Mouse (Mus musculus) thymus, postnatal 25 days (tissue): Measurements from ENCODE around the gene Kmt2d.

Experiments used
- DNase-seq: peaks from one replicate; pipeline ENCODE4 v3.0.0; 2022

The Kmt2d gene

DNA sequence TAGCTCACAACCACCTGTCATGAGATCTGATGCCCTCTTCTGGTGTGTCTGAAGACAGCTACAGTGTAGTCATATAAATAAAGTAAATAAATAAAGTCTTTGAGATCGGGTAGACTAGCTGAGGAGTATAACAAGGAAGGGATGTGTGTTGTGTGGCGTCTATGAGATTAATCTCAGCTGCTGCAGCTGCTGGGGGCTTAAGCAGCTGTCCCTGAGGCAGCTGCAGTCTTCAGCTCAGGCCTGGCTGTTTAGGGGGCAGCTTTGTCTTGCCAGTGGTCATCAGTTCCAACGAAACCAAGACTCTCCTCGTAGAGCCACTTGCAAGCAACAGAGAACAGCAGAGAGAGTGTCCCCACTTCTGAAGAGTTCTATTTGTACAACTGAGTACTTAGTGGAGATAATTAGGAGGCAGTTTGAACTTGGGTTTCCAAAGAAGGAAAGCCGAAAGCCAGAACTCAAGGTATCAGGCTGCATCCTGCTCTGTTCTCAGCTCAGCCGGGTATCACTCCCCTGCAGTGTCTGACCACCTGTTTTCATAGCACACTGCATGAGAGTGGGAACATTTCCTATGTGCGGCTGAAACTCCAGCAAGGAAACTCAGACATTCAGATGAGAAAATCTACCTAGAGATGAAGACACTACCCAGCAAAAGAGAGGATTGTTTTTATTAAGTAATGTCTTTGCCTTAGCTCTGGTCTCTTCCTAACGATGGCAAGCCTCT is 15.8 kb upstream of the Kmt2d start:
- no peak for DNase-seq

DNA sequence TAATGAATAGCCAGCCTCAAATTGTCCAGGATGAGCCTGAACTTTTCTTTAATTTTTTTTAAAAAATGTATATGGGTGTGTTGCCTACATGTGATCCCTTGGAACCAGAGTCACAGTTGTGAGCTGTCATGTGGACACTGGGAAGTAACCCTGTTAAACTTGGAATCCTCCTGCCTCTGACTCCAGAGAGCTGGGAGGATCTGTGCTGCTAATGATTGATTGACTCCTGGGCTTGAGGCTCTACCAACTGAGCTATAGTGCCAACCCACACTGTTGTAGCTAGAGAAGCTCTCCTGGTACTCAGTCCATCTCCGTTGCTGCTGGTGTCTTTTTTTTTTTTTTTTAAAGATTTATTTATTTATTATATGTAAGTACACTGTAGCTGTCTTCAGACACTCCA is 13.1 kb upstream of the Kmt2d start:
- DNase-seq = no peak

DNA sequence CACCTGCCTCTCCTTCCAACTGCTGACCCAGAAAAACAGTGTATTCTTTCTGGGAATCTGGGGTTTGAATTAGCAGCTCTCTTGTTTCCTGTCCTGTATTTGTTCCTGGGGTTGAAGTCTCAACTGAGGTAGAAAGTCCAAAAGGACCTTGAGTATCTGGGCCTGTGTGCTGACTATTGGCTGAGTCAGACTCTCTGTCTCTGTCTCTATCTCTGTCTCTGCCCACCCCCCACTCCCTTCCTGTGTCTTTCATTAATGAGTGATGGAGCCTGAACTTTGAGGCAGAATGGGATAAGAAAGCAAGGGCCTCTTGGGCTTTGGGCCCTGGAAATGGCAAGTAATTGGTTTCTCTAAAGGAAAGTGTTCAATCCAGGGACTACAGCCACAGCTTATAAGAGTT is 12.7 kb upstream of the Kmt2d start:
- no peak for DNase-seq

DNA sequence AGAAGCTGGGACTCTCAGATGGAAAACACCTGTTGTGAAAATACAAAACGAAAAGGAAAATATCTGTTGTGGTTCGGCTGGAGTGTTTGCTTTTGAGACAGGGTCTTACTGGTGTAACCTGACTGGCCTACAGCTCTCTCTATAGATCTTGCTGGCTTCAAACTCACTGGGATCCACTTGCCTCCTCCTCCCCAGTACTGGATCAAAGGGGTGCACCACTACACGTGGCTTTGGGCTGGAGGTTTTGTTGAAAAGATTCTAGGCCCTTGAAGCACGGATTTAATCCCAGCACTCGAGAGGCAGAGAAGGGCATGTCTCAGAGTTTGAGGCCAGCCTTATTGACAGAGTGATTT is 10.6 kb upstream of the Kmt2d start:
- no peak for DNase-seq

DNA sequence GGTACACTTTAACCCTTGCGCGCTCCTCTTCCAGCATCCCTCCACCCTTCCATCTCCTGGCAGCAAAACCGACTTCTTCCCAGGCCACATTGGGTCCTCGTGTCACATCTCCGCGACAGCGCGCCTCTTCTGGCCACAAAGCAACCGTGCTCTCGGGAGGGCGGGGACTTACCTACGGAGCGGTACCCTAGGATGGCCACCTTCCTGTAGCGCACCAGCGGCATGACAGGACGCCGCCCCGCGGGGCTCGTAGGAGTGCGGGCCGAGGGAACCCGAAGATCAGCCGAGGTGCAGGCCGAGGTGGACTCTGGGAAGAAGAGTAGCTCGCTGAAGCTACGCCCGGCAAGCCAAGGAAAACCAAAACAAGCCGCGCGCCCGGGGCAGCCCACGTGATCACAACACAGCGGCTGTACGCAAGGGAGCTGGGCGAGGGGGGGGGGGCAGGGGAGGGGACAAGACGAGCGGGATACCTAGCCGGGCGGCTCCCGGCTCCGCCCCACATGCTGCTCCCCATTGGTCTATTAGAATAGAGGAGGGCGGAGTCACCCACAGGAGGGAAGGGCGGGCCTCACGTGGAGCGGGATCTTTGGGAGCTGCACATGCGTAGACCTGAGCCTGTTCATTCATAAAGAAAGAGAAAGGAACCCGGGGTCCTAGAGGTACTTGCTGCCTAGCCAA is 10.1 kb upstream of the Kmt2d start:
- DNase-seq = peak; percentile 92

DNA sequence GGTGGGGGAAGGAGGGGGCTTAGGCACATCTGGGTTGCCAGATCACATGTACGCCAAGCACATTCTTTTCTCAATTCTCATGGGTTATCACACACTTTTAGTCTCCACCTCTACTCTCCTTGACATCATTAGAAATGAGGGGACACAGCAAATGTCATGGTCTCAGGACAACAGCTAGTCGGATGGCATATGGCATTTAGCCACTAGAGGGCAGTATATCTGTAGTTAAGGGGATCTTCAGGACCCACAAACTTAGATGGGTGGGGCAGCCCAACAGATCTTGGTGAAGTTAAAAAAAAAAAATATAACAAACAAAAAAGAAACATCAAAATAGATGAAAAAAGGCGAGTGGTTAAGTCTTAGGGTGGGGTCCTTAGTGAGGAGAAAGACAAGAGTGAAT is 6.3 kb upstream of the Kmt2d start:
- DNase-seq = peak; percentile 67

DNA sequence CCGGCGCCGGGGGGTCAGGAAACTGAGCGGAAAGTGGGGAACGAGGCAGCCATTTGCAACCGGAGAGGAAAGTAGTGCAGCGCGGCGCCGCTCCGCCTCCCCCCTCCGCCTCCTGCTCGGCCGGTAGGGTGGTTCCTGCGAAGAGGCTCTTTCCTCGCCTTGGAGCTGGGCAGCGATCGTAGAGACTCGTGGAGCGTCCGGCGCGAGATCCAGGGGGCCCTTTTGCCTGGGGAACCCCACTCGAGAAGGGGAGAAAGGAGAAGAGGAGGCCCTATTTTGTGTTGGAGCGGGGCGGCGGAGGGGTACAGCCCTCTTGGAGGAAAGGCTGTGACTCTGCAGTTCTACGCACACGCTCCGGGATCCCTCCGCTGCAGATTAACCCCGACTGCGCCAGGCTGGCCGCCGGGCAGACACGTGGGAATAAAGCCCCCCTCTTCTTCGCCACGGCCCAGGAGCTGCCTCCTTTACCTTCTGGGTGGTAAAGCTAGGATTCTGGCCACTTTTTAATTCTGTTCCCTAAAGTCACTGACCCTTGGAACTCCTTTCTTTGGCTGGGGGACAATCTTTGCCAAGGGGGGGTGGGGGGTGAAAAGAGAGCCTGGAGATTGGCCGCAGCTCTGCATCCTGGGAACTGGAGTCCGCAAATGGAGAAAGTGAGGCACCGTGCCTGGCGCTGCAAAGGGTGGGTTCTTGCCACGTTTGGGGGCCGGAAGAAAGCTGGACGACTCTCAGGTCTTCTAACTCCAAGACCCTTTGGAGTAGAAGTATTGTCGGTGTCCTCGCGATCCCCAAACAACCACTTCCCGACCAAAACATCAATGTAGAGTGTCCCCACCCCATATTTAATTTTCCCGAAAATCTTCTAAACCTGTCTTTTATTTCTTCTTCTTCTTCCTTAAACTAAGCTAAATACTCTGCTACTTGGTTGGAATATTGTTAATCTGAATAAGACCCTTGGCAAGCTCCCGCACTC is 1.2 kb upstream of the Kmt2d start:
- DNase-seq = peak; percentile 93

DNA sequence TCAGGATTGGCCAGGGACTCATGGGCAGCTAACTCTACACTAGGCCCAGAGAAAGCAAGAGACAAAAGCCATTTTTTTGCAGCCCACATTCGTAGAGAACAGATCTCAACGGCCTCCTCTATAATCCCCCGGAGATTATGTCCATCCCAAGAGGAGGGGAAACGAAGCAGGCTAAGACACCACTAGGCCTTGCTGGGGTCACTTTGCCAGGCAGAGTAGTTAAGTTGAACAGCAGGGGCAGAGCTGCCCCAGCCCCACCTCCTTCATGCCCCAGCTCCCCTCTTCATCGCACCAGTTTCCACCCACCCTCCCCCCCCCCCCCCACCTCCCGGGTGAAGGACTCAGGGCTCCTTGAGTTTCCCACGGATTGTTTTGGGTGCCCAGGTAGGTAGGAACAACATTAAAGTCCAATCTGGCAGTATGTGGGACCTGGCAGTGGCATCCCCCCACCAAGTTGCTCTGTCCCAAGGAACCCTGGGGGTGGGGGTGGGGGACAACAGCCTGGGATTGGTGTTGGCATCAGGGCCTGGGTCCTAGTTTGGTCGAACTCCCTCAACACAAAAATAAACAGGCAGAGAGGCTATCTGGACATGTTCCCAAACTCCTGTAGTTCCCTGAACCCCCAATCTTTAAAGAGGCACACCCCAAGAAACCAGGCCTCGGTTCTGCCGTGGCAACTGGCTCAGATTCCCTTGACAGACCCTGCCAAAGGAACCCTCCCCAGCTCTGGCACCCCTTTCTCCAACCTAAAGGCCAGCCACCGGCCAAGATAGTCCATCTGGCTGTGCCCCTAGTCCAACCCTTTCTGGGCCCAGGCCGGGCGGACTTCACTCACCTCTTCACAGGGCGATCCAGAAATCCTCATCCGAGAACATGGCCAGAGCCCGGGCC is 580 bp downstream of the Kmt2d start:
- DNase-seq = peak; percentile 34

DNA sequence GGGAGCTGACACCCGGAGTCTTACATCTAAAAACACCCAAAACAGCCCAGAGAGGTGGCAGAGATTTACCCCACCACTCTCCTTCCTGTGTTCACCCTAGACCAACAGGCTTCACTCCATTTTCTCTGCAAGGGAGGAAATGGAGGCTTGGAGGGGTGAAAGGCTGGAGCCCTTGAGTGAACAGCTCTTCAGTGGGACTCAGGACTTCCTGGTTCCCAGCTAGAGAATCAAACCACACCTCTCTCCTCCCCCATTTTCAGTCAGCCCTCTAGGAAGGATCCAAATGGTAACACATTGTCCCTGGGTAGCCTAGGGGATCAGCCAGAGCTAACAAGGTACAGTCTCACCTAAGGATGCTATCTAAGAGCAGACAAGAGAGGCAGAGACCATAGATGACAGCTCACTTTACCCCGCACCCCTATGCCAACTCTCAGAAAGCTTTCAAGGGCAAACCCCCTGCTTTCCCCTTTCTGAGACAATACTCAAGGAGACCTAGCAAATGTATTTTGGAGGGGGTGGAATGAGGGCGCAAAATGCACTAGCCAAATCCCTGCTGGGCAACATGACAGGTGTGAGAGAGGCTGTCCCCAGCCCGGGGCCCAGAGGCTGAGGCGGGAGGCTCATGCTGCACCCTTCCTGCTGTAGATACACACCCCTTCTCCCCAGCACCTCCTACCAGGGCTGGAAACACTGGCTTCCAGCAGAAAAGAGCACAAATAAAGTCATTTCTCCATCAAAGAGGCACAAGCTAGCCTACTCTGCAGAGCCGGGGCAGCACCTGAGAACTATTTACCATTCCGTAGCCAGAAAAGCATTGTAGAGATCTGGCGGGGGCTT is 1.4 kb downstream of the Kmt2d start:
- peak; percentile 35 for DNase-seq

GRCm38 (mm10) chr15:98868346-98869063 is 2.5 kb downstream of the Kmt2d start:
- no peak for DNase-seq

DNA sequence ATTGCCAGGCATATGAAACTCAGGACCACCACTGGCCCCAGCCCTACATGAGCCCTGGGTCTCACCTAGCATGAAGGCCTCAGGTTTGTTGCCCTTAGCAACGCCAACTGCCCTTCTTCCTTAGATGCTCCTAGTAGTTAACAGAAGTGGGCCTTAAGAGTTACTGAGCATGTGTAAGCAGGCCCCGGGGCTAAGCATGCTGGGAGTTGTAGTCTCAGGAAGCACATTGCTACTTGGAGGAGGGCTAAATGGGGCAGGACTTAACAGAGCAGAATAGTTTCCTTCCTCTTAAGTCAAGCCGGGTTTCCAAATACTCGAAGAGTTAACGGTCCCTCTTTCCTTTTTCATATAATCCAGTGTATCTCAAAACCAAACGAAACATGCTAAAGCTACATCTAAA is 3.7 kb downstream of the Kmt2d start:
- peak; percentile 64 for DNase-seq

DNA sequence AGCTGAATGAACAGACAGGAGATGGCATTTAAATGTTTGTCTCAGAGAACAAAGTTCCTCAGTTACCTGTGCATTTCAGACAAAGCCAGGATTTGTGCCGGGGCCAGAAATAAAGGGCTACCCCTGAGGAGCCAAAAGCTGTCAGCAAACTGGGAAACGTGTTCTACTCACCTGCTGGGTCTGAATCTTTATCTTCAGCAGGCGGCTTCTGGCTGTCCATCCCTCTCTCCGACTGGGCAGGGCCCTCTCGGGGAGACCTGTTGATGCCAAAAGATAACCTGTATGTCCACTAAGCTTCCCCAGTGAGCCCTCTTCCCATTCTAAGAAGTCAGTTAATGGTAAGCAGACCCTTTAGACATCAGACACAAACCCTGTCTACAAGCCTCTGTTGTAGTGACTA is 4.5 kb downstream of the Kmt2d start:
- no peak for DNase-seq

- DNase-seq = no peak
Observed at GRCm38 (mm10) chr15:98865771-98866170, 5.2 kb downstream of the Kmt2d start.

DNA sequence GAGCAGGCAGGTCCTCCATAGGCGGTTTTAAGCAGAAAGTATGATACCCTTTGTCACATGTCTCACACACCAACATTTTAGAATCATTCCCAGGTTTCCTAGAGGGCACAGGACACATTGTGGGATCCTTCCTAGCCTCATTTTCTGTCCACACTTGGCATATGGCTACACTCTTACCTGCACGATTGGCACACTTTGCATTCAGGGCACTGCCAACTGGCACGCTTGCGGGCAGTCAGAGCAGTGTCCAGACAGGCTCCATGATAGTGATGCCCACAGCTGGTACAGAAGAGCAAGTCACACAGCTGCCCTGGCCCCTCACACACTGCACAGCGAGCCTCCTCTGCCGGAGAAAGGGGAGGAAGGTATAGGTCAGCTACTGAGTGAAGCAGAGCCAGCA is 6.1 kb downstream of the Kmt2d start:
- no peak for DNase-seq

DNA sequence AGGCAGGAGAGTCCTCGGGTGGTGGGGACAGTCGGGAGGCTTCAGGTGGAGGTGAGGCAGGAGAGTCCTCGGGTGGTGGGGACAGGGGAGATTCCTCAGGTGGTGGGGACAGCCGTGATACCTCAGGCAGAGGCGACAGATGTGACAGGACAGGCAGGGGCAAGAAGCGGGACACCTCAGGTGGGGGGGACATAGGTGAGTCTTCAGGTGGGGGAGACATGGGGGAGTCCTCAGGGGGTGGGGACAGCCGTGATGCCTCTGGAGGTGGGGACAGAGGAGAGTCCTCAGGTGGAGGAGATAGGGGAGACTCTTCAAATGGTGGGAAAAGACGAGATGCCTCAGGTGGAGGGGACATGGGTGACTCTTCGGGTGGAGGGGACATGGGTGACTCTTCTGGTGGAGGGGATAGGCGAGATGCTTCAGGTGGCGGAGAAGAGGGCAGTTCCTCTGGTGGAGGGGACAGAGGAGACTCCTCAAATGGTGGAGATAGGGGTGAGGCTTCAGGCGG is 7.5 kb downstream of the Kmt2d start:
- DNase-seq = no peak

DNA sequence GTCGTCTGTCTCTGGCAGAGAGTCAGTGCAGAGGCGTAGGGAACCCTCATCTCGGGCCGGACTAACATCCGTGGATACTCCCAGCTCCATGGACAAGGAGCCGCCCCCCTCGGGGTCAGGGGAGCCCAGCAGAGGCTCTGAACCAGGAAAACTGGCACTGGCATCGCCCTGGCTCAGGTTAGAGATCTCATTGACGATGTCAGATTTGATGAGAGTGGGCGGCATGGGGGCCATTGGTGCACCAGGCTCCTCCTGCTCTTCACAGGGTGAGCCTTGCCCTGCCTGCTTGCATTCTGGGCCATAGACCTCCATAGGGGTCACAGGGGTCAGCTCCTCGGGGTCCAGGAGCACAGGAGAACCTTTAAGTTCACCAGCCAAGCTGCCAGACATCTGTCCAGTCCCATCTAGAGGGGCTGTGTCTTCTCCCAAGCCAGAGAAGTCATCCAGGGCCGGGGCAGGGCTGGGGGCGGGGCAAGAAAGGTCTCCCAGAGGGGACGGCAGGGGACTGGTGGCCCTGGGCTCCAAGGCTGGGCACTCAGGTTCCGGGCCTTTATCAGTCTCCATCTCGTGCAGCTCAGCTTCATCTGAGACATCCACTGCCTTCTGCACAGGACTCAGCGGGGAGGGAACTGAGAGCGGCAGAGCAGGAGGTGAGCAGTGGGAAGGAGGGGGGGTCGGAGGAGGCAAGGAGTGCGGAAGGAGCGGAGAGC is 9.1 kb downstream of the Kmt2d start:
- no peak for DNase-seq

- DNase-seq = no peak
Observed at GRCm38 (mm10) chr15:98860921-98861320, 10.1 kb downstream of the Kmt2d start.

DNA sequence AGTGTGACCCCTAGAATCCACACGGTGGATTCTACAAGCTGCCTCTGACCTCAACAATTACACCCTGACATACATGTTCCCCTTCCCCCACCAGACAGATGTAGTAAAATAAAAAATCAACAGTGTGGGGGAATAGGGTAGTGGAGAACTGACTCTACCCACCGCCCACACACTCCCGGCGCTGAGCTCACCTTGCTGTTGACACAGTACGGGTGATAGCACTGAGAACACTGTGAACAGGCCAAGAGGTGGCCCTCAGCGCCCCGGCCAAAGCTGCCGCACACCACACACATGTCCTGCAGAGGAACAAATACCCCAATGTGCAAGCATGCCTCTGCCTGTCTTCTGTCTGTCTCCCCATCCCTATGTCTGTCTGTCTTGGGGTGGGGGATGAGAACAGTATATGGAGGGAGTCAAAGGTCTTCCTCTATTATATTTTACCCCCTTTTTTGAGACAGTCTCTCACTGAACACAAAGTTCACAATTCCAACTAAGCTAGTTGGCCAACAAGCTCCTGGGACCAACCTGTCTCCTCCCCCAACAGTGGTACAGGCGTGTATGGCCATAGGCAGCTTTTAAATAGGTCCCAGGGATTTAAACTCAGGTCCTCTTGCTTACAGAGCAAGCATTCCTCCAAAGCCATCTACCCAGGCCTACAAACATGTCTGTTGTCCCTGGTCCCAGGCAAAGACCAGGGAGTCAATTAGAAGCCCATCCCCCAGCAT is 11.5 kb downstream of the Kmt2d start:
- no peak for DNase-seq

DNA sequence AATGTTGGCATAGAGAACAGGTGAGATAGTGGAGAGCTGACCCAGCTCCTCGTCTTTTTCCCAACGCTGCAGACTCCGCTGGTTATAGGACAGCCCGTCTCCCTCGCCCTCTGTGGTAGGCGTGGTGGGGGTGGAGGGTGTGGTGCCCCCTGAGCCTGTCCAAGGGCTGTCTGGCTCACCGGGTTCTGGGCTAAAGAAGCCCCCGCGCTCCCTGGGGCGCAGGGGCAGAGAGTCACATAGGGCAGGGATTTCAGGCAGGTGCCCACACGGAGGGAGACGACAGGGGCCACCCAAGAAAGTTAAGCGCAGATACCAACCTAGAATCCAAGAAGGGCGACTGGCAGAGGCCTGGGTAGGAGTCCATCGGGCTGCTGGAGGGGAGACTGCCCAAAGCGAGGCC is 16.8 kb downstream of the Kmt2d start:
- DNase-seq = no peak
